Mouse (Mus musculus): Measurements from ENCODE around the gene Angptl1. TPM values are rescaled to one million over a fixed set of nuclear protein-coding genes. Genes with fewer than 3 reads are reported as not detected.

Angptl1 gene
- total RNA-seq, 2 experiments from 2014 or later: 2.4 to 2.5 TPM

- no peak for DNase-seq
- intact Hi-C loops (cut with DNase I): no loop called here
Observed at GRCm38 (mm10) chr1:156870028-156870427, 31.7 kb downstream of the Angptl1 start.

- intact Hi-C loops (cut with DNase I): no loop called here
- no peak for DNase-seq
Observed at GRCm38 (mm10) chr1:156870616-156871015, 32.3 kb downstream of the Angptl1 start.

GRCm38 (mm10) chr1:156884782-156885181 is 46.4 kb downstream of the Angptl1 start:
- intact Hi-C loops (cut with DNase I): loop anchor here (1.0 kb wide), 1 partner anchor 142 kb away; no protein-coding TSS in a partner anchor
- DNase-seq: no peak

GRCm38 (mm10) chr1:156885879-156886278 is 47.5 kb downstream of the Angptl1 start:
- intact Hi-C loops (cut with DNase I): loop anchor here (1.0 kb wide), 1 partner anchor 144 kb away; no protein-coding TSS in a partner anchor

GRCm38 (mm10) chr1:156888830-156889229 is 50.5 kb downstream of the Angptl1 start:
- no peak for DNase-seq
- intact Hi-C loops (cut with DNase I): no loop called here

More at GRCm38 (mm10) chr1:156885879-156886278, 47.5 kb downstream of the Angptl1 start:
- no peak for DNase-seq

- DNase-seq: no peak
Observed at GRCm38 (mm10) chr1:156891561-156891960, 53.2 kb downstream of the Angptl1 start.

GRCm38 (mm10) chr1:156901689-156902088 is 63.3 kb downstream of the Angptl1 start:
- intact Hi-C loops (cut with DNase I): no loop called here
- no peak for DNase-seq

More at GRCm38 (mm10) chr1:156891561-156891960, 53.2 kb downstream of the Angptl1 start:
- intact Hi-C loops (cut with DNase I): no loop called here

- intact Hi-C loops (cut with DNase I): no loop called here
- DNase-seq: no peak
Observed at GRCm38 (mm10) chr1:156903899-156904298, 65.5 kb downstream of the Angptl1 start.

- intact Hi-C loops (cut with DNase I): no loop called here
- DNase-seq: no peak
Observed at GRCm38 (mm10) chr1:156905660-156906059, 67.3 kb downstream of the Angptl1 start.

- intact Hi-C loops (cut with DNase I): loop anchor here (2.0 kb wide), 1 partner anchor 166 kb away; no protein-coding TSS in a partner anchor
- DNase-seq: no peak
Observed at GRCm38 (mm10) chr1:156909265-156909664, 70.9 kb downstream of the Angptl1 start.

GRCm38 (mm10) chr1:156909866-156910265 is 71.5 kb downstream of the Angptl1 start:
- no peak for DNase-seq
- intact Hi-C loops (cut with DNase I): loop anchor here (2.0 to 10.0 kb wide), 2 partner anchors 167 to 625 kb away; no protein-coding TSS in a partner anchor

Other genes starting within 250 kb of the Angptl1 start
- 10 to 100 TPM; 11.2 to 14.3 TPM for gene Tor3a, start 164.2 kb upstream of the Angptl1 start, total RNA-seq (2021)
- 10 to 100 TPM; 45.0 to 47.7 TPM for gene Fam20b, start 119.5 kb upstream of the Angptl1 start, total RNA-seq (2021)
- 10 to 100 TPM; 22.0 to 24.5 TPM for gene Ralgps2, start 101.1 kb downstream of the Angptl1 start, total RNA-seq (2021)